Mouse (Mus musculus) cortical plate, adult 2 months (tissue): Measurements from ENCODE around the gene Fancd2os.

ENCODE experiments used
- CTCF ChIP-seq: fragments of 200-500 bp; IDR thresholded peaks from 2 replicates; pipeline ENCODE4 v1.5.1; 2011; ENCODE audit warnings: mild to moderate bottlenecking, control low read depth, low read length; ENCODE audit not compliant: insufficient read depth; ENCODE audit errors: extremely low read depth
- POLR2A ChIP-seq: fragments of 200-500 bp; IDR thresholded peaks from 2 replicates; pipeline ENCODE4 v1.6.1; 2011; ENCODE audit warnings: mild to moderate bottlenecking, low read length, control low read depth; ENCODE audit not compliant: insufficient read depth; ENCODE audit errors: extremely low read depth

- TF ChIP-seq CTCF (no peak), POLR2A (no peak)
Measured at GRCm38 (mm10) chr6:113603993-113604392, 3.5 kb upstream of the Fancd2os start.
